Mouse (Mus musculus) megakaryocyte, embryonic 14.5 days (primary cell): ENCODE data around the gene Rnf208.

Experiments
- FLI1 ChIP-seq: IDR thresholded peaks from 2 replicates; pipeline ENCODE4 v1.6.1; 2012; ENCODE audit warnings: low read length, inconsistent platforms, mixed read lengths
- GATA1 ChIP-seq: IDR thresholded peaks from 3 replicates; pipeline ENCODE4 v1.6.1; 2012; ENCODE audit warnings: mixed read lengths, low read length, inconsistent platforms, borderline replicate concordance

DNA sequence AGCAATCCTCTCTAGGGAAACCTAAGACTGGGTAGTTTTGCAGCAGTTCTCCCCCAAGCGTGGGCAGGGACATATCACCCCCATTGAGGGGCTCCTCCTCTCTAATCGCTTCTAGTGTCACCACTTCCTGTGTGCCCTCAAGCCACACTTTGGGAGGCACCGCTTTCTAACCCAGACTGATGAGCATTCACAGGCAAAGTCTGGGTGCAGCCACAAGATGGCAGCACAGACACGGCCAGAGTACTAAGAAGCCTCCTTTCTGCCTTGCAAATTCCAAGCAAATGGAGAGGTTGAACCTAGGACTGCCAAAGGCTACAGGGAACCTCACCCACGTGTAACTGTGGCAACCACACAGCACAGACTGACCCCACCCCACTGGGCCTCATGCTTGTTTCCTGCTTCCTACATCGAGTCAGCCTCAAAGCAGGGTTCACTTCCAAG is 48.7 kb upstream of the Rnf208 start:
- TF ChIP-seq GATA1 (no peak), FLI1 (no peak)
